Mouse (Mus musculus): ENCODE results near the gene Tspyl3. TPM values are rescaled to one million over a fixed set of nuclear protein-coding genes. Genes with fewer than 3 reads are reported as not detected.
A peak's percentile ranks its signal among the peaks of the same experiment; 100 is the strongest.
"Not testable (repeated sequence)": the region's sequence is repeated elsewhere in the genome, so short reads cannot be mapped to it uniquely, and the experiment has no call there.

Gene Tspyl3
- 10 to 100 TPM; 24.6 to 26.5 TPM for total RNA-seq (2021)
- long read RNA-seq, experiment 1, transcript Tspyl3-201 (1 exons, 3,072 nt) = major isoform, 49 of 49 reads
- long read RNA-seq, experiment 1, partial matches to known transcripts = 0 of 49 reads
- long read RNA-seq, experiment 1, other reads (novel, unspliced or antisense) = 0 of 49 reads
- long read RNA-seq, experiment 2, transcript Tspyl3-201 (1 exons, 3,072 nt) = major isoform, 31 of 31 reads
- long read RNA-seq, experiment 2, partial matches to known transcripts = 0 of 31 reads
- long read RNA-seq, experiment 2, other reads (novel, unspliced or antisense) = 0 of 31 reads

DNA sequence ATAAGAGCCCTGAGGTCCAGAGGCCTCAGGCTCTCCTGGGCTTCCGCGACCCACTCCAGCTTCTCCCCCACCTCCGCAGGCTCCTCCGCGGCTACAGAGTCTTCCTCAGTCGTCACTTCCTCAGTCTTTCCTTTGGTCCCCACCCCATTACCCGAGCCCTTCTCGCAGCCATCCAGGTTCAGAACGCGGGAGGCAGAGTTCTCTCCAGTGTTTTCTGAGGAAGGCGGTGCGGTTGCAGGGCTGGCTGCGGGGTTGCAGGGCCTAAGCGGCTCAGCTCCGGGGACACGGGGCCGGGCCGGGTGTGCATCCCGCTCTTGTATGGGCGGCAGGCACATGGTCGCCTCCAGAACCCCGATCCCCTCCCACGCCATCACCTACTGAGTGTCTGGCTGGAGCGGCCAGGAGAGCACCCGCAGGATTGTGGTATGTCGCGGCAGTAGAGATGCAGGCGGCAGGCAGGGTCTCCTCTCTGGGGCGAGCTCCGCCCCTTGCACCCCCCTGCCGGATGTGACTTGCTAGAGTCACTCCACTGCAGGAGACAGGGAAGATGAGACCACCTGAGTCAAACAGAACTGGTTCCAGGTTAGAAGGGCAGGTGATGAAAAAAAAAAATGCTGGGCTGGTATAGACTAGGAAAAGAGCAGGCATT is at the start of gene Tspyl3:
Gene Tspyl3, minus strand, starts transcription at position 496 of the 649 bp plus-strand sequence.
- DNase-seq (ENCODE audit: extremely low spot score in 1 of 2, low spot score in 2 of 2) = peak; percentile 58 to 61
- intact Hi-C loops (cut with DNase I) = no loop called here
- TF ChIP-seq CTCF (IDR thresholded peaks at IDR 0.05) = no peak; the same call in none of the 2 replicates
- Histone ChIP-seq H3K27ac (peak within 1 kb of the TSS; percentile 92), H3K4me3 (peak within 1 kb of the TSS; percentile 82)

DNA sequence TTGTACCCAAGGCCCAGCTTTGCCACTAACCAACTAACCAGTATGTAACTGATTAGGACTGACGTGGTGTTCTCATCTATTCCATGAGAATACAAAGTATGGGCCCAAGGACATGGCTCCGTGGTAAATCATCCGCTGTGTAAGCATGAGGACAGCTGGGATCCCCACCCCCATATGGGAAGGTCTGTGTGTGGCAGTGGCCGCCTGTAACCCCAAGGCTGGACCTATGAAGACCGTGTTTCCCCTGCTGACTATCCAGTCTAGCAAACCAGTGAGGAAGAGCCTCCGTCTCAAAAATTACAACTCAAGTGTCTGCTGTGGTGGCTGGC is 49.6 kb upstream of the Tspyl3 start:
- Histone ChIP-seq H3K27ac (no peak overlapping the region), H3K4me3 (no peak overlapping the region)
- no peak for DNase-seq (ENCODE audit: extremely low spot score in 1 of 2, low spot score in 2 of 2)
- no peak for TF ChIP-seq CTCF (IDR thresholded peaks at IDR 0.05)
- intact Hi-C loops (cut with DNase I) = no loop called here

DNA sequence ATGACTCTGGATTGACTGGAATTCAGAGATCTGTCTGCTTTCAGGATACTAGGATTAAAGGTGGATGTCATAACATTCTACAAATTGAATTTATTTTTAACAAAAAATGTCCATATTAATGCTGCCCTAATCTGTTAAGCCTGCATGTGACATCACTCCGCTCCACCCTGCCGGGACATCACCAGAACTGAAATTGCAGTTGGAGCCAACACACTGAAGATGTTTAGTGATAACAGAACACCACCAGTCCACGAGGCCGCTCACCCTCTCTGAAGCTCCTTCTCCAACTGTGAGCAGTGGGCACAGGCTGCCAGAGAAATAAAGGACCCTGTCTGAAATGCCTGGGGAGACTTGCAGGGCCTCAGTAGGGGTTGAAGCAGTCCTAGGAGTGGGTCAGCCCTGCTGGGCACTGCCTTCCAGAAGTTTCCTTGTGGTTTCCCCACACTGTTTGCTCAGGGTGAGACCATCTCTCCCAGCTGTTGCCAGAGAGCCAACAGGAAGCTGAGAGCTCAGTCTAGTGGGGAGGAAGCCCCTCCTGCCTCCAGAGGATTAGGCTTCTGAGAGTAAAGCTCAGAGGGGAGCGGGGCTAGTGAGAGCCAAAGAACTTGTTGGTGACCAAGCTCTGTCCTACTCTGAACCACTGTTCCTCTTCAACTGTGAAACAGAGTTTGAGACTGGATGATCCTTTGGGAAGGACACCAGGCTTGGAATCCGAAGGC is 49.1 kb upstream of the Tspyl3 start:
- DNase-seq (ENCODE audit: extremely low spot score in 1 of 2, low spot score in 2 of 2); intact Hi-C loops (cut with DNase I); H3K27ac ChIP-seq; H3K4me3 ChIP-seq: not testable (repeated sequence)

DNA sequence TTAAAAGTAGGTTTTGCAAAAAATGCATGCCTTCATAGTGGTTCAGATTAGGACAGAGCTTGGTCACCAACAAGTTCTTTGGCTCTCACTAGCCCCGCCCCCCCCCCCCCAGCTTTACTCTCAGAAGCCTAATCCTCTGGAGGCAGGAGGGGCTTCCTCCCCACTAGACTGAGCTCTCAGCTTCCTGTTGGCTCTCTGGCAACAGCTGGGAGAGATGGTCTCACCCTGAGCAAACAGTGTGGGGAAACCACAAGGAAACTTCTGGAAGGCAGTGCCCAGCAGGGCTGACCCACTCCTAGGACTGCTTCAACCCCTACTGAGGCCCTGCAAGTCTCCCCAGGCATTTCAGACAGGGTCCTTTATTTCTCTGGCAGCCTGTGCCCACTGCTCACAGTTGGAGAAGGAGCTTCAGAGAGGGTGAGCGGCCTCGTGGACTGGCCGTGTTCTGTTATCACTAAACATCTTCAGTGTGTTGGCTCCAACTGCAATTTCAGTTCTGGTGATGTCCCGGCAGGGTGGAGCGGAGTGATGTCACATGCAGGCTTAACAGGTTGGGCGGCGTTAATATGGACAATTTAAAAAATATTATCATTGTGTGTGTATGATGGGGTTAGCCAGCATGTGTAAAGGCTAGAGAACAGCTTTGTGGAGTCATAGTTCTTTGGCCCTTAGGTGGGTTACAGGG is 45.1 kb upstream of the Tspyl3 start:
- DNase-seq (ENCODE audit: extremely low spot score in 1 of 2, low spot score in 2 of 2); H3K27ac ChIP-seq; H3K4me3 ChIP-seq; intact Hi-C loops (cut with DNase I): not testable (repeated sequence)

DNA sequence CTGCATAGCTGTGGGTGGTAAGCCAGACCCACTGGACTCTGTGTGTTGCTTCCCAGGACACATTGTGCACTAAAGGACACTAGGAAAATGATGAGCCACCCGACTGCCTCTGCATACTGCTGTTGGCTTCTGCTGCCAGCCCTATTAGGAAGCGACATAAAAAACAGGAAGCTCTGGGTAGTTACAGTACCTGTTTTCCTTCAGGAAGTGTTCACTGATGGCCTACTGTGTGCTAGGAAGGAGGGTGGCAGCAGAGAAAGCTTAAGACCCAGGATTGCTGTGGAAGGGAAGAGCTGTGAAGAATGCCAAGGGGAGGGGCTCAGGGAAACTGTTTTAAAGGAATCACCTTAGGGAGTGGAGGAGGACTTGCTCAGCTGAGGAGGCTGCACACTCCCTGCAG is 42.1 kb upstream of the Tspyl3 start:
- no peak for TF ChIP-seq CTCF (IDR thresholded peaks at IDR 0.05)
- no peak for DNase-seq (ENCODE audit: extremely low spot score in 1 of 2, low spot score in 2 of 2)
- intact Hi-C loops (cut with DNase I) = no loop called here

DNA sequence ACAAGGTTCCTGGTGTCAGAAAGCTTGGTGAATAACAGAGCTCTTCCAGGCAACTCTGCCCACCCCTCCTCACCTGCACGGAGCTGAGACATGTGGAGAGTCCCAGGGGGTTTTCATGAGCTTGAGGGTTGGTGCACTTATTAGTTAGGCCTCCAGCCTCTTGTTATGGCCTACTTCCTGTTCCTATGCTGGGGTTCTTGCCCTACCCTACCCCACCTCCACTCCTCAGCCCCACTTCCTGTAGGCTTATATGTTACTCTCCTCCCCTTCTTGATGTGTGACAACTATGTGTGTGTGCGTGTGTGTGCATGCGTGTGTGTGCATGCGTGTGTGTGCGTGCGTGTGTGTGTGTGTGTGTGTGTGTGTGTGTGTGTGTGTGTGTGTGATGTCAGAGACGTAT is 37.8 kb upstream of the Tspyl3 start:
- TF ChIP-seq CTCF (IDR thresholded peaks at IDR 0.05) = no peak
- no peak overlapping the region for H3K4me3 ChIP-seq
- no peak overlapping the region for H3K27ac ChIP-seq
- intact Hi-C loops (cut with DNase I) = no loop called here
- no peak for DNase-seq (ENCODE audit: extremely low spot score in 1 of 2, low spot score in 2 of 2)

More for the DNA sequence above, 42.1 kb upstream of the Tspyl3 start:
- H3K4me3 ChIP-seq = no peak overlapping the region
- no peak overlapping the region for H3K27ac ChIP-seq

DNA sequence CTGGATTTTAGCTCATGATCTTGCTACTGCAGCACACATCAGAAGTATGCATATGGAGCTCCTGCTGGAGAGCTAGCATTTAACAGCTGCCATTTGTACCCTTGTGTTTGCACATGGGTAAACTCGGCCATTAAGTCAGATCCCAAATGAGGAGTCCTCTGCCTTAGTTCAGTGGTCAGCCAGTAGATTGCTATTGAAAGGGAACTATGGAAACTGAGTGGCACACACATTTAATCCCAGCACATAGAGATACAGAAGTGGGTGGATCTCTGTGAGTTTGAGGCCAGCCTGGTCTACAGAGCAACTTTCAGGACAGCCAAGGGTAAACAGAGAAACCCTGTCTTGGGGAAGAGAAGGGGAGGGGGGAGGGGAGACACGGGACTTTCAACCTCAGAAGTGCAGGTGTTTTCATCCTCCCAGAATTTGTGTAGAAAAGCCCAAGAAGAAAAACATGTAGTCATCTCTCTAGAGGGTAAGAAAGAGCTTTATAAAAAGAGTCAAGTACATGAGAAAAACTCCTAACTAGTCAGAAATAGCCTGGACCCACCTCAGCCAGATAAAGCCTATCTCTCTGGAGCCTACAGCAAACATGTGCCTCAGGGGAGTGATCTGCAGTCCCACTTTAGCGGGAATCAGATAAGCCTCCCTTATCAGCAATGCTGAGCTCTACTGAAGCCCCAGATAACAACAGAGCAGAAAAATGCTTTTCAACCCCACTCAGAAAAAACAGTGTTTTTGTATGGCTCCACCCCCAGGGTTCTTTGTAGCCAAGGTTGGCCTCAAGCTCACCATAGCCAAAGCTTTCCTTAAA is 34.8 kb upstream of the Tspyl3 start:
- DNase-seq (ENCODE audit: extremely low spot score in 1 of 2, low spot score in 2 of 2) = no peak
- intact Hi-C loops (cut with DNase I) = no loop called here
- no peak overlapping the region for H3K4me3 ChIP-seq
- no peak for TF ChIP-seq CTCF (IDR thresholded peaks at IDR 0.05)
- no peak overlapping the region for H3K27ac ChIP-seq

DNA sequence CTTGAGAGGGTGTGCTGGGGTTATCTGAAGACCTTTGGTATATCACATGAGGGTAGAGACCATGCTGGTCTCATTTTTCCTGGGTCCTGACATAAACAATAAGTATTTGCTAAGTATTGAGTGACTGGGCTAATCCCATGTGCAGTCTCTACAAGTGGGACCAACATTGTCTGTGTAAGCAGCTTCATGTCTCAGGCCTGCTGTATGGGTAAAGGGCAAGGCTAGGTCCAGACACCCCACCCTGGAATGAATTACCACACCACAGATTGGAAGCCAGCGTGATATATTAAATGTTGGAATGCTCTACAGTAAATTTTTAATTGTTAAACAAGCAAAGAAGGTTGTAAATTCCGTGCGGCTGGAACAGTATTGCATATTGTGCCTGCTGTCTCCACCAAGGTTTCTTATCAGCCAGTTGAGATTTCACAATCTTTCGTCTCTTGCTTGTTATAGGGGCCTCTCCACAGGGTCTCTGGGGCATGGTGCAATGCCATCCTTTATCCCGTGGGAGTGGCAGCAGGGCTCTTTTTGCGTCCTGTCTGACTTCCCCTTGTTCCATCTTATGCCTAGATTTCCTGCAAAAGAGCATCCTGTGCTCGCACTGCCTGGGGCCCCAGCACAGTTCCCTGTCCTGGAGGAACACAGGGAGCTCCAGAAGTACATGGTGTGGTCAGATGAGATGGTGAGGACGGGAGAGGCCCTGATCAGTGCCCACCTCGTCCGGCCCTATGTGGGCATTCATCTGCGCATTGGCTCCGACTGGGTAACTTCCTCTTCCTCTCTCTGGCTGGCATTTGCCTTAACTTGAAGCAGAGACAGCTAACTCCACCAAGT is 34.0 kb upstream of the Tspyl3 start:
- DNase-seq (ENCODE audit: extremely low spot score in 1 of 2, low spot score in 2 of 2) = no peak
- H3K27ac ChIP-seq = no peak overlapping the region
- intact Hi-C loops (cut with DNase I) = no loop called here
- no peak for TF ChIP-seq CTCF (IDR thresholded peaks at IDR 0.05)
- no peak overlapping the region for H3K4me3 ChIP-seq

DNA sequence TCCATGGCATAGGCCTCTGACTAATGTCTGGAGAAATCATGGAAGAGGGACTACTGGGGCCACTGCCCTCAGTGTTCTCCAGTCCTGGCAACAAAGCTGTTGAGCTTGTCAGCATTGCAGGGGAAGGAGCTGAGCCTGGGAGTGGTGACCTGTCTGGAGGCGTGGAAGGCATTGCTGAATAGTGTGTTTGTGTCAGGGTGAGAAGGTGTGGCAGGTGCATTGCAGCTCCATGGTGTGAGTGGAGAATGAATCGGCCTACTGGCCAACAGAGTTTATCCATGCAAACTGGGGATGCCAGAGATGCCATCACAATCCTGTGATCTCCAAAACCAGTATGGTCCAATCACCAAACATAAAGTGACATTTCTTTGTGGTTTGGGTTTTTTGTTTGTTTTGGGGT is 31.4 kb upstream of the Tspyl3 start:
- DNase-seq (ENCODE audit: extremely low spot score in 1 of 2, low spot score in 2 of 2) = no peak
- Histone ChIP-seq H3K4me3 (no peak overlapping the region), H3K27ac (no peak overlapping the region)
- TF ChIP-seq CTCF (IDR thresholded peaks at IDR 0.05) = no peak
- intact Hi-C loops (cut with DNase I) = no loop called here

DNA sequence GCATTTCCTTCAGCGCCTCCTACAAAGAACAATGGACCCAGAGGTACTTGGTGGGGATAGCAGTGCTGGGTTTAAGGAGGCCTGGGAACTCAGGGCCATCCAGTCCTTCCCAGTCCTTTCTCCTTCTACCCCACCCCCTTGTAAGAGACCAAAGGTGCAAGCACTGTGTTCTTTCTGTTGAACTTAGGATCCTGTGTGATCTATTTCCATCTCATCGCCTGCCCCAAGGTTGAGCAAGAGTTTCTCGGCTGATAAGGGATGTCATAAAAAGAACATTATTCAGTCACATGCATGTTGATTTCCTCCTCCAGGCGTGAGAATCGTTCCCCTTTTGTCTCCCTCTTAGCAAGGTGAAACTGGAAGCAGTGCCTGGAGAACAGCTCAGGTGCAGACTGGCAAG is 24.5 kb upstream of the Tspyl3 start:
- intact Hi-C loops (cut with DNase I) = no loop called here
- Histone ChIP-seq H3K27ac (no peak overlapping the region), H3K4me3 (no peak overlapping the region)
- DNase-seq (ENCODE audit: extremely low spot score in 1 of 2, low spot score in 2 of 2) = no peak
- TF ChIP-seq CTCF (IDR thresholded peaks at IDR 0.05) = no peak

DNA sequence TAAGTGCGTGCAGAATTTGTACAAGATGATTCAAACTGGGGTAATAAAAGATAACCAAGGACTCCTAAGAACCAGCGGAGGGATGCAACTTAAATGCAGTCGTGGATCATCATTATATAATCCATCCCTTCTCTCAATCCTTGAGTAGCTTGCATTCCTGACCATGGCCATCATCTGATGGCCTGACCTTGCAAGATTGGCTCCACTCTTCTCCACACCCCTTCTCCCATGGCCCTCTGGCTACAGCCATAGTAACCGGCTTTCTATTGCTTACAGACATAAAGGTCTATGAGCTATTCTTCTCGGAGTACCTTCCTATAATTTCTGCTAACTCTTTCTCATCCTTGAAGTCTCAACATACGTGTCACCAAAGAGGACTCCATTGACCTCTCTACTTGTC is 16.9 kb upstream of the Tspyl3 start:
- intact Hi-C loops (cut with DNase I) = no loop called here
- H3K4me3 ChIP-seq = peak overlapping the region; percentile 85
- peak overlapping the region; percentile 91 for H3K27ac ChIP-seq
- TF ChIP-seq CTCF (IDR thresholded peaks at IDR 0.05) = no peak
- no peak for DNase-seq (ENCODE audit: extremely low spot score in 1 of 2, low spot score in 2 of 2)

All from left cerebral cortex, adult 2 months (tissue).